Mouse (Mus musculus): ENCODE measurements around the gene Ppm1m. TPM values are rescaled to one million over a fixed set of nuclear protein-coding genes. Genes with fewer than 3 reads are reported as not detected.

The Ppm1m gene
- polyA plus RNA-seq, 1 experiment: 42.8 TPM

- no peak overlapping the region for H3K4me3 ChIP-seq (ENCODE audit: insufficient read depth, poor library complexity, severe bottlenecking)
- no peaks in the 10 kb centered on the region for H3K36me3 ChIP-seq (ENCODE audit: control insufficient read depth, insufficient read depth)
- peaks cover 21% of the 10 kb centered on the region for H3K79me2 ChIP-seq (ENCODE audit: control insufficient read depth, insufficient read depth)
- peaks cover 16% of the 10 kb centered on the region for H3K79me3 ChIP-seq (ENCODE audit: low read depth)
- TF ChIP-seq FOSL1 (IDR thresholded peaks at IDR 0.05; ENCODE audit: insufficient read depth, low read length, poor library complexity, severe bottlenecking): no peak
- TF ChIP-seq MAX (IDR thresholded peaks at IDR 0.05): no peak
- TF ChIP-seq USF1 (IDR thresholded peaks at IDR 0.05; ENCODE audit: low read depth): no peak
- no peak for TF ChIP-seq CEBPB (IDR thresholded peaks at IDR 0.05; ENCODE audit: low read depth)
- no peak for TF ChIP-seq MYOG (IDR thresholded peaks at IDR 0.05; ENCODE audit: control insufficient read depth, extremely low read depth, insufficient read length)
- no peak for TF ChIP-seq MYOD1 (IDR thresholded peaks at IDR 0.05; ENCODE audit: control insufficient read depth, insufficient read length, low read depth)
- TF ChIP-seq CTCF (IDR thresholded peaks at IDR 0.05; ENCODE audit: control insufficient read depth, insufficient read depth, insufficient read length): no peak
- H3ac ChIP-seq (ENCODE audit: control insufficient read depth, insufficient read length, low read depth): no peak overlapping the region
- no peaks in the 10 kb centered on the region for H3K27me3 ChIP-seq (ENCODE audit: control insufficient read depth, insufficient read depth, insufficient read length)
These were observed 31.8 kb downstream of the Ppm1m start for GRCm38 (mm10) chr9:106167703-106168102.

DNA sequence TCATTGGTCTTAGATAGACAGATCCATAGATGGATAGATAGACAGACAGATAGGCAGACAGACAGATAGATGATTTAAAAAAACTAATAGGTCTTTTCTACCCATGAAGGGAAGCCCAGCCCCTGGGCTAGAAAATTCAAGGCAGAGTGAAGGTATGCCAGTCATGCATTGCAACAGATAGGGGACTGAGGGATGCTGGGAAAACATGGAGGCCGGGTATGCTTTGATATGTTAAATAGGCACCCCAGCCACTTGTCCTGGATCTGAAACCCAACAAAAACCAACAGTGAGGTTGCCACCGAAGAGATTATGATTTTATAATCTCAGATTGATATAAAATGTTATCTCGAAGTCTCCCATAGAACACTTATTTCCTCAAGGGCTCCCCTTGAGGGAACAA lies 32.3 kb downstream of the Ppm1m start:
- Histone ChIP-seq H3K4me3 (ENCODE audit: insufficient read depth, poor library complexity, severe bottlenecking) (no peak overlapping the region), H3K36me3 (ENCODE audit: control insufficient read depth, insufficient read depth) (no peaks in the 10 kb centered on the region), H3ac (ENCODE audit: control insufficient read depth, insufficient read length, low read depth) (no peak overlapping the region), H3K27me3 (ENCODE audit: control insufficient read depth, insufficient read depth, insufficient read length) (no peaks in the 10 kb centered on the region), H3K79me3 (ENCODE audit: low read depth) (peaks cover 12% of the 10 kb centered on the region), H3K79me2 (ENCODE audit: control insufficient read depth, insufficient read depth) (peaks cover 16% of the 10 kb centered on the region)
- no peak for TF ChIP-seq MYOG (IDR thresholded peaks at IDR 0.05; ENCODE audit: control insufficient read depth, extremely low read depth, insufficient read length)
- TF ChIP-seq MAX (IDR thresholded peaks at IDR 0.05): no peak

DNA sequence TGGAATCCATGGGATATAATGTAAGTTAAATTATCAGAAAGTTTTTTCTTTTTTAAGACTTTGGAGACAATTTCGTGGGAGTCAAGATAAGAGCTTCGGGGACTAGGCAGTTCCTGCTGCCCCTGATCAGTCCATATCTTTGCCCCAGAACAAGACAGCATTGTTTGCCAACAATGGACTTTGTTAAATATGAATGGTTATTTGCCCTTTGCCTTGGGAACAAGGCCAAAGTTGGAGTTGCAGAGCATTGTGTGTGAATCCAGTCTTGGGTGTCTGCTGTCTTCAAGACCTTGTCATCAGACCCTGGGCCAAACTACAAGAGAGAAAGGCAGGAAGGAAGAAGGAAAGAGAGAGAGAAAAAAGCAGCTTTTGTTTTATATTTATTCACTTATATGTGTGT lies 32.8 kb downstream of the Ppm1m start:
- H3K79me3 ChIP-seq (ENCODE audit: low read depth): peaks cover 7% of the 10 kb centered on the region
- no peaks in the 10 kb centered on the region for H3K36me3 ChIP-seq (ENCODE audit: control insufficient read depth, insufficient read depth)
- no peak overlapping the region for H3K4me3 ChIP-seq (ENCODE audit: insufficient read depth, poor library complexity, severe bottlenecking)
- peaks cover 11% of the 10 kb centered on the region for H3K79me2 ChIP-seq (ENCODE audit: control insufficient read depth, insufficient read depth)
- no peak overlapping the region for H3ac ChIP-seq (ENCODE audit: control insufficient read depth, insufficient read length, low read depth)
- H3K27me3 ChIP-seq (ENCODE audit: control insufficient read depth, insufficient read depth, insufficient read length): no peaks in the 10 kb centered on the region
- TF ChIP-seq MAX (IDR thresholded peaks at IDR 0.05) (no peak), MYOD1 (IDR thresholded peaks at IDR 0.05; ENCODE audit: control insufficient read depth, insufficient read length, low read depth) (no peak), USF1 (IDR thresholded peaks at IDR 0.05; ENCODE audit: low read depth) (no peak), CTCF (IDR thresholded peaks at IDR 0.05; ENCODE audit: control insufficient read depth, insufficient read depth, insufficient read length) (no peak), MYOG (IDR thresholded peaks at IDR 0.05; ENCODE audit: control insufficient read depth, extremely low read depth, insufficient read length) (no peak), CEBPB (IDR thresholded peaks at IDR 0.05; ENCODE audit: low read depth) (no peak), FOSL1 (IDR thresholded peaks at IDR 0.05; ENCODE audit: insufficient read depth, low read length, poor library complexity, severe bottlenecking) (no peak)

GRCm38 (mm10) chr9:106160426-106160825 lies 39.1 kb downstream of the Ppm1m start:
- TF ChIP-seq MYOD1 (IDR thresholded peaks at IDR 0.05; ENCODE audit: control insufficient read depth, insufficient read length, low read depth) (no peak), MAX (IDR thresholded peaks at IDR 0.05) (no peak), USF1 (IDR thresholded peaks at IDR 0.05; ENCODE audit: low read depth) (no peak)
- H3K27me3 ChIP-seq (ENCODE audit: control insufficient read depth, insufficient read depth, insufficient read length): no peaks in the 10 kb centered on the region
- H3K36me3 ChIP-seq (ENCODE audit: control insufficient read depth, insufficient read depth): no peaks in the 10 kb centered on the region
- no peak overlapping the region for H3ac ChIP-seq (ENCODE audit: control insufficient read depth, insufficient read length, low read depth)
- no peaks in the 10 kb centered on the region for H3K79me2 ChIP-seq (ENCODE audit: control insufficient read depth, insufficient read depth)
- H3K4me3 ChIP-seq (ENCODE audit: insufficient read depth, poor library complexity, severe bottlenecking): peak overlapping the region; percentile 49
- H3K79me3 ChIP-seq (ENCODE audit: low read depth): no peaks in the 10 kb centered on the region

GRCm38 (mm10) chr9:106159784-106160301 lies 39.7 kb downstream of the Ppm1m start:
- TF ChIP-seq MYOD1 (IDR thresholded peaks at IDR 0.05; ENCODE audit: control insufficient read depth, insufficient read length, low read depth) (no peak), USF1 (IDR thresholded peaks at IDR 0.05; ENCODE audit: low read depth) (peak; percentile 9)
- H3K4me3 ChIP-seq (ENCODE audit: insufficient read depth, poor library complexity, severe bottlenecking): peak overlapping the region; percentile 49
- H3ac ChIP-seq (ENCODE audit: control insufficient read depth, insufficient read length, low read depth): peak overlapping the region; percentile 70
- H3K27me3 ChIP-seq (ENCODE audit: control insufficient read depth, insufficient read depth, insufficient read length): no peaks in the 10 kb centered on the region
- no peaks in the 10 kb centered on the region for H3K36me3 ChIP-seq (ENCODE audit: control insufficient read depth, insufficient read depth)
- no peaks in the 10 kb centered on the region for H3K79me2 ChIP-seq (ENCODE audit: control insufficient read depth, insufficient read depth)
- H3K79me3 ChIP-seq (ENCODE audit: low read depth): no peaks in the 10 kb centered on the region

DNA sequence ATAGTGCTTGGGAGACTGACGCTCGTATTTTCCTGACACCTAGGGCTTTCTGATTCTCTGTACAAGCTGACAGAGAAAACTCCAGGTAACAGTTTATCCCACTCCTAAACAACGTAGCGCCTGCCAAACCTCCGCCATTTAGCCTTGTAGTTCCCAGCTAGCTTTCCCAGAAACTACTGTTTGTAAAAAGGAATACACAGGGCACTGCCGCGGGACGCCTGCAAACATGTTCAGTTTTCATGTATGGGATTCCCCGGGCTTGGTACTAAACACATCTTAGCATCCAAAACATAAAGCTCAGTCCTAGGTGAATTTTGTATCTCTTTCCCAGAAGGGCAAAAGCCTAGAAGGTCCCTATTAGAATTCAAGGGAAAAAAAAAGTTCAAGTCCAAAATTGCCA lies 40.3 kb downstream of the Ppm1m start:
- Histone ChIP-seq H3K79me3 (ENCODE audit: low read depth) (no peaks in the 10 kb centered on the region), H3K36me3 (ENCODE audit: control insufficient read depth, insufficient read depth) (no peaks in the 10 kb centered on the region), H3K27me3 (ENCODE audit: control insufficient read depth, insufficient read depth, insufficient read length) (no peaks in the 10 kb centered on the region), H3ac (ENCODE audit: control insufficient read depth, insufficient read length, low read depth) (no peak overlapping the region), H3K4me3 (ENCODE audit: insufficient read depth, poor library complexity, severe bottlenecking) (no peak overlapping the region), H3K79me2 (ENCODE audit: control insufficient read depth, insufficient read depth) (no peaks in the 10 kb centered on the region)
- TF ChIP-seq FOSL1 (IDR thresholded peaks at IDR 0.05; ENCODE audit: insufficient read depth, low read length, poor library complexity, severe bottlenecking) (no peak), MYOD1 (IDR thresholded peaks at IDR 0.05; ENCODE audit: control insufficient read depth, insufficient read length, low read depth) (no peak), MYOG (IDR thresholded peaks at IDR 0.05; ENCODE audit: control insufficient read depth, extremely low read depth, insufficient read length) (no peak), MAX (IDR thresholded peaks at IDR 0.05) (no peak), CTCF (IDR thresholded peaks at IDR 0.05; ENCODE audit: control insufficient read depth, insufficient read depth, insufficient read length) (no peak), USF1 (IDR thresholded peaks at IDR 0.05; ENCODE audit: low read depth) (no peak), CEBPB (IDR thresholded peaks at IDR 0.05; ENCODE audit: low read depth) (no peak)

All from C2C12 (cell line).